Mouse (Mus musculus) gastrocnemius, postnatal 14 days (tissue): ENCODE data around the gene Traip. TPM values are rescaled to one million over a fixed set of nuclear protein-coding genes. Genes with fewer than 3 reads are reported as not detected.

ENCODE experiments used
- DNase-seq: peaks from one replicate; pipeline ENCODE4 v3.0.0; 2021; ENCODE audit warnings: mixed read lengths
- intact Hi-C: fragments of 180-260 bp; cut with DNase I; formaldehyde crosslinking; loops from one replicate; pipeline ENCODE4 v1.15.1; 2025; ENCODE audit warnings: low total_unique reads
- total RNA-seq, 2 experiments: library from RNA; stranded (reverse); gene quantifications; 2 replicates each; pipeline ENCODE4 v1.2.3; 2021

Traip gene
- total RNA-seq, 2 experiments from 2014 or later, result 0.97 to 1.1 TPM

- no peak for DNase-seq
- intact Hi-C loops, result loop anchor here (5.0 kb wide), 1 partner anchor 98 kb away; no protein-coding TSS in a partner anchor
Measured at GRCm38 (mm10) chr9:107964681-107965080, 14.7 kb downstream of the Traip start.

GRCm38 (mm10) chr9:107966676-107967075, 16.7 kb downstream of the Traip start:
- intact Hi-C loops, result loop anchor here (5.0 kb wide), 1 partner anchor 96 kb away; no protein-coding TSS in a partner anchor
- DNase-seq, result no peak

- intact Hi-C loops, result loop anchor here (5.0 kb wide), 1 partner anchor 95 kb away; no protein-coding TSS in a partner anchor
- no peak for DNase-seq
Measured at GRCm38 (mm10) chr9:107967437-107967836, 17.5 kb downstream of the Traip start.

- DNase-seq, result no peak
- intact Hi-C loops, result loop anchor here (5.0 kb wide), 1 partner anchor 94 kb away; no protein-coding TSS in a partner anchor
Measured at GRCm38 (mm10) chr9:107968531-107968930, 18.6 kb downstream of the Traip start.

GRCm38 (mm10) chr9:107970311-107970710, 20.4 kb downstream of the Traip start:
- intact Hi-C loops, result no loop called here

GRCm38 (mm10) chr9:107971690-107972541, 22.0 kb downstream of the Traip start:
- no peak for DNase-seq
- intact Hi-C loops, result no loop called here

More at GRCm38 (mm10) chr9:107970311-107970710, 20.4 kb downstream of the Traip start:
- no peak for DNase-seq

GRCm38 (mm10) chr9:107974491-107975171, 24.7 kb downstream of the Traip start:
- DNase-seq, result no peak
- intact Hi-C loops, result no loop called here

- intact Hi-C loops, result no loop called here
Measured at GRCm38 (mm10) chr9:107975399-107976386, 25.8 kb downstream of the Traip start, which contains the start of gene Uba7. TSS of gene Uba7 (plus strand) at chr9:107975505.

GRCm38 (mm10) chr9:107978815-107979214, 28.9 kb downstream of the Traip start:
- DNase-seq, result no peak
- intact Hi-C loops, result no loop called here

More at GRCm38 (mm10) chr9:107975399-107976386, 25.8 kb downstream of the Traip start, which contains the start of gene Uba7:
- no peak for DNase-seq

GRCm38 (mm10) chr9:107981684-107982605, 32.0 kb downstream of the Traip start:
- no peak for DNase-seq
- intact Hi-C loops, result no loop called here

GRCm38 (mm10) chr9:107982681-107983346, 32.9 kb downstream of the Traip start, which contains the start of gene Gm20661:
TSS of gene Gm20661 (plus strand) at chr9:107983058.
- peak; percentile 82 for DNase-seq
- intact Hi-C loops, result no loop called here

- DNase-seq, result peak; percentile 88
- intact Hi-C loops, result no loop called here
Measured at GRCm38 (mm10) chr9:107983421-107983890, 33.5 kb downstream of the Traip start.

- intact Hi-C loops, result no loop called here
- no peak for DNase-seq
Measured at GRCm38 (mm10) chr9:107984052-107984753, 34.3 kb downstream of the Traip start.

GRCm38 (mm10) chr9:107984754-107985055, 34.8 kb downstream of the Traip start:
- intact Hi-C loops, result no loop called here
- no peak for DNase-seq

- peak; percentile 93 for DNase-seq
- intact Hi-C loops, result no loop called here
Measured at GRCm38 (mm10) chr9:107985131-107986119, 35.5 kb downstream of the Traip start, which contains the start of gene Inka1. TSS of gene Inka1 (minus strand) at chr9:107985879.

GRCm38 (mm10) chr9:107986376-107986775, 36.4 kb downstream of the Traip start:
- intact Hi-C loops, result no loop called here
- peak; percentile 87 for DNase-seq
